ENCODE assay signal across 7 mouse cellular contexts in the genomic region with DNA sequence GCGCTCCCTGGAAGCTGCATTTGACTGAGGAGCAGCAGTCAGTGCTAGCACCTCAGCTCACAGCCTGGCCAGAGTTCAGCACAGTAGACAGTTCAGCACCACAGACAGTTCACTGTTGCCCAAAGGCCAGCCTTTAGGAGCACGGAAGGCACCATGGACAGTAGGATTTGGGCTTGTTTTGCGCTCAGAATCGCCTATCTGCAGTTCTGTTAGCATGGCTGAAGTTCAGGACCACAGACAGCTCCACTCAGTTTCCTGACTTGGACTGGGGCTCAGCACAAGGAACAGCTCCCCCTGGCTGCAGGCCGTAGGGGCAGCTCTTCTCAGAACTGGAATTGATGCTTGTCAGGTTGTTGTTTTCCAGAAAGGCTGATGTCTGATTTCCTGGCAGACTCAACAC.
A peak's percentile ranks its signal among the peaks of the same experiment; 100 is the strongest.
DNase-seq lines count a peak whose midpoint lies in the region; ATAC-seq and TF ChIP-seq lines count a peak whose summit lies in the region.

No protein-coding gene starts in this region.

- ATAC-seq in megakaryocyte-erythroid progenitor cell, adult 5-6 weeks (replicated peaks; ENCODE audit: low FRiP score, low TSS enrichment, poor library complexity, severe bottlenecking): peak; percentile 99

- intact Hi-C loops in left cerebral cortex, adult 2 months (cut with DNase I): loop anchor here (1.0 to 10.0 kb wide), 3 partner anchors 299 to 606 kb away; no protein-coding TSS in a partner anchor

- no peak overlapping the region for H3K27ac ChIP-seq in left cerebral cortex, adult 2 months

- peak; percentile 85 for TF ChIP-seq CTCF in left cerebral cortex, adult 2 months (IDR thresholded peaks at IDR 0.05)

- peak; percentile 95 for DNase-seq in ZHBTc4 (ENCODE audit: low read depth, low spot score)
- peak; percentile 29 for DNase-seq in c-Kit-positive CD71-positive TER-119-positive erythroid progenitor cells, embryonic 14.5 days (ENCODE audit: low spot score)
- DNase-seq in frontal cortex, adult 2 months (ENCODE audit: extremely low spot score in 1 of 2, low spot score in 1 of 2): peak; percentile 17 to 72
- peak; percentile 98 for DNase-seq in hindlimb bud, embryonic 11.5 days (ENCODE audit: extremely low spot score, low read depth, low spot score)
- DNase-seq in left cerebral cortex, adult 2 months (ENCODE audit: extremely low spot score in 1 of 2, low spot score in 2 of 2): peak; percentile 43 to 62
- peak; percentile 67 to 86 for DNase-seq in spleen, postnatal 4 days (ENCODE audit: low spot score in 2 of 2)

- H3K4me3 ChIP-seq in left cerebral cortex, adult 2 months: no peak overlapping the region

Comparison
In these comparisons a context has a peak if more than half of its experiments do, and no peak if none do; other contexts are left out.
1. DNase-seq: peak in every context shown above with its lines; median percentile 98 in hindlimb bud, embryonic 11.5 days; 95 in ZHBTc4; 76 in spleen, postnatal 4 days; 52 in left cerebral cortex, adult 2 months; 44 in frontal cortex, adult 2 months; 29 in c-Kit-positive CD71-positive TER-119-positive erythroid progenitor cells, embryonic 14.5 days.